Mouse (Mus musculus): ENCODE measurements around the gene Rbfox2. TPM values are rescaled to one million over a fixed set of nuclear protein-coding genes. Genes with fewer than 3 reads are reported as not detected.

The Rbfox2 gene
- polyA plus RNA-seq (2012; rRNA removed): 165 and 174 TPM in 2 replicates

DNA sequence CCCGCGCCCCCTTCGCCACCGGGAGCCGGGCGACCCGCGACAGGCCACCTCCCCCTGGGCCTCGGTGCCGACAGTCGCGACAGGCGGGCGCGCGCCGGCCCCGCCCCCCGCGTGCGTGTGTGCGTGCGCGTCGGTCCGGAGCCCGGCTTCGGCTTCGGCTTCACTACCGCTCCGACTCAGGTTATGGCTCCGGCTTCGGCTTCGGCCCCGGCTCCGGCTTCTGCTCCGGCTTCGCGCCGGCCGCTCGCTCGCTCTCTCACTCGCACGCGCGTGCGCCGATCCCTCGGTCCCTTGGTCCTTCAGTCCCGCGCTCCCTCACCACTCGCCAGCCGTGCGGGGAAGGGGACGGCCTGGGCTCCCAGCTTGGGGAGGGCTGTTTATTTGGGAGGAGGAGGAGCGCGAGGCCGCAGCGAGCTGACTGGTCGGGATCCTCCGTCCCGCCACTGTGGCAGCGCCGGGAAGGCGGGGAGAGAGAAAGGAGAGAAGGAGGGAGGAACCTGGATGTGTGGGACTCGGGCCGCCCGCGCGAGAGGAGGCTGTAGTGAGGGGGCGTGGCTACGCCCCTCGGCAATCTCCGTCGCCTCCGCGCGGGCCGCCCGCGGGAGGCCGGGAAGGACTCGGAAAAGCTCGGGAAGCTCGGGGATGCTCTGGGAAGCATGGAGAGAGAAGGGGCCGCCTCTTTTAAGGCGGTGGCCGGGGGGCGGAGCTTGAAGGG lies at the start of gene Rbfox2:
Rbfox2 (minus strand) TSS at position 458 of the 715 bp plus-strand sequence.

DNA sequence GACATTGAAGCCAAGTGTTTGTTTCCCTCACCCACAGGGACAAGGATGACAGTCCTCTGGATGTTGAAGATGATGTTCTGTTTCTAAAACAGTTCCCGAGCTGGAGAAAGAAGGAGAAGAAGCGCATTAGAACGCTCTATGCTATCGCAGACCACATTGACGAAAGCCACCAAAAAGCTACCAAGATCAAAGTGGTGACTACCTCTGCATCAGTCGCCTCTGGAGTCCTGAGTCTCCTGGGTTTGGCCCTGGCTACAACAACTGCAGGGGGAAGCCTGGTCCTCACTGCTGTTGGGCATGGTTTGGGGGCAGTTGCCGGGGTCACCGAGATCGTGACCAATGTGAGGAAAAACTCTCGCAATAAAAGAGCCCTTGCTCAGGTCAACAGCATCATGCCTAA lies 256.2 kb downstream of the Rbfox2 start, which contains the start of gene Mb:
Mb (minus strand) TSS at position 101 of the 400 bp plus-strand sequence.

DNA sequence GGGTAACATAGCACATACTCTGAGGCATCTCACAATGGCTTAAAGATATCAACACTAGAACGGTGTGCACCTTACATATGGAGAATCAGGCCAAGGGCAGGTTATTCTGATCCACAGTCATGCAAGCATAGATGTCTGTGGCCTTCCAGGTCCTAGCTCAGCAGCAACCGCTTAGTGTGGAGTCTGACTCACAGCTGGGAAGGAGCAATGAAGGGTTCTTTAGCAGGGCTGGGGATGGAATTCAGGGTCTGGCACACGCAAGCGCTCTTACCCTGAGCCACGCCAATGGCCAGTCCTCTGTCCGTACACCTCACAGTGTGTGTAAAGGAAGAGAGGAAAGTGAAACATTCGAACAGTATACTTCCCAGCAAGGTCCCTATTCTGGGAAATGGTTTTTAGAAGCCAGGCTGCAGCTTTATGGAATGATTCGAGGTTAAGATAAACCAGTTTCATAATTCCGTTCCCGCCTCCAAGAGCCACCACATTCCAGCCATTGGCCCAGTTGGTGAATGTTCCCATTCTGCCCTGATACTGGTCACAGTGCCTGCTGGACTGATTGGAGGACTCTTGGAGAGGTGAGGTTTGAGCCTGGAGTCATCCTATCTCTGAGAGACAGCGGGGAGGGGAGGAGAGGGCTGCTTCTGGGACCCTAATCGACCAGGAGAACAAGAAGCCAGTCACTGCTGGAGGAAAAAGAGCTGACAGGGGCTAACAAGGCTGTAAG lies 262.0 kb downstream of the Rbfox2 start, which contains the start of gene Apol6:
Apol6 (plus strand) TSS at position 133 of the 724 bp plus-strand sequence.

Other genes with a start within 250 kb of the Rbfox2 start
- 0.79 and 1.0 TPM in 2 replicates for gene Apol7a, start 92.1 kb upstream of the Rbfox2 start, polyA plus RNA-seq (2012; rRNA removed)
- 4.2 TPM in 2 replicates for gene Apol9a, start 104.1 kb upstream of the Rbfox2 start, polyA plus RNA-seq (2012; rRNA removed)
- gene Apol7b, start 140.5 kb upstream of the Rbfox2 start, polyA plus RNA-seq (2012; rRNA removed): 0.12 and 0.51 TPM in 2 replicates
- not detected in 2 replicates for gene Apol10a, start 170.0 kb upstream of the Rbfox2 start, polyA plus RNA-seq (2012; rRNA removed)
- gene Apol11a, start 201.3 kb upstream of the Rbfox2 start, polyA plus RNA-seq (2012; rRNA removed): 0.07 TPM in 1 of 2 replicates, not detected in the other
- gene Apol7c, start 226.3 kb upstream of the Rbfox2 start, polyA plus RNA-seq (2012; rRNA removed): 0.24 and 0.35 TPM in 2 replicates

Data from ovary, adult 2 months (tissue).